Mouse (Mus musculus) midbrain, postnatal 0 days (tissue): ENCODE results near the gene Tomm40l. TPM values are rescaled to one million over a fixed set of nuclear protein-coding genes. Genes with fewer than 3 reads are reported as not detected.

Experiments
- ATAC-seq: fragments of 200-750 bp; cut with Nextera tagmentation; 2 replicates; pipeline ENCODE4 v1.8.0; 2017; ENCODE audit warnings: moderate number of reproducible peaks, mild to moderate bottlenecking, moderate TSS enrichment, moderate library complexity; ENCODE audit not compliant: low FRiP score
- DNase-seq: peaks from one replicate; pipeline ENCODE4 v3.0.0-alpha.2; 2015; ENCODE audit warnings: low spot score
- H3K27ac ChIP-seq: fragments of 300-500 bp; sonication (generic); 2 replicates; pipeline ENCODE4 v1.5.1; 2014; ENCODE audit warnings: low read depth, mild to moderate bottlenecking, low read length, mixed read lengths
- H3K27me3 ChIP-seq: fragments of 300-500 bp; sonication (generic); 2 replicates; pipeline ENCODE4 v1.6.1; 2014; ENCODE audit warnings: low read length, control low read depth, mixed read lengths; ENCODE audit not compliant: insufficient read depth
- H3K36me3 ChIP-seq: fragments of 300-500 bp; sonication (generic); 2 replicates; pipeline ENCODE4 v1.6.1; 2014; ENCODE audit warnings: low read length, control low read depth, mixed read lengths; ENCODE audit not compliant: insufficient read depth
- H3K4me1 ChIP-seq: fragments of 300-500 bp; sonication (generic); 2 replicates; pipeline ENCODE4 v1.6.1; 2014; ENCODE audit warnings: mild to moderate bottlenecking, control low read depth, antibody characterized with exemption, low read length, mixed read lengths; ENCODE audit not compliant: insufficient read depth
- H3K4me2 ChIP-seq: fragments of 300-500 bp; sonication (generic); 2 replicates; pipeline ENCODE4 v1.6.1; 2014; ENCODE audit warnings: low read depth, mild to moderate bottlenecking, low read length, mixed read lengths; ENCODE audit not compliant: poor library complexity, severe bottlenecking
- H3K4me3 ChIP-seq: fragments of 300-500 bp; sonication (generic); 2 replicates; pipeline ENCODE4 v1.5.1; 2014; ENCODE audit warnings: low read depth, mild to moderate bottlenecking, low read length, moderate library complexity
- H3K9ac ChIP-seq: fragments of 300-500 bp; sonication (generic); replicated peaks from 2 replicates; pipeline ENCODE4 v1.6.1; 2014; ENCODE audit warnings: mild to moderate bottlenecking, low read length, moderate library complexity, mixed read lengths; ENCODE audit not compliant: poor library complexity, severe bottlenecking
- H3K9me3 ChIP-seq: fragments of 300-500 bp; sonication (generic); 2 replicates; pipeline ENCODE4 v1.6.1; 2016; ENCODE audit warnings: low read length, control low read depth
- CTCF ChIP-seq: IDR thresholded peaks from 2 replicates; pipeline ENCODE4 v1.5.1; 2016; ENCODE audit warnings: antibody characterized with exemption, mild to moderate bottlenecking
- WGBS: fragments of 180-500 bp; shearing (Covaris S2); extraction: QIAGEN DNeasy Blood & Tissue Kit; methylation state at CpG from one replicate; pipeline ENCODE4 v1.1.7; 2014; 5-methylcytosine and 5-hydroxymethylcytosine counted together
- polyA plus RNA-seq: library from polyadenylated mRNA; unstranded; fragments of >200 nt; fragmentation: Nextera tagmentation; extraction: Ambion mirVana; gene quantifications from 2 replicates; pipeline ENCODE4 v1.2.1, GENCODE M21; 2015
- total RNA-seq: library from RNA; depleted of rRNA; stranded (reverse); fragments of >200 nt; gene quantifications from 2 replicates; pipeline ENCODE4 v1.2.3, GENCODE M21; 2014

Gene Tomm40l
- total and polyA plus RNA-seq, 2 experiments from 2014 or later, result 33.9 to 49.8 TPM

GRCm38 (mm10) chr1:171252415-171252814 lies 30.1 kb upstream of the Tomm40l start:
- Histone ChIP-seq H3K4me1 (peaks cover 9% of the 10 kb centered on the region; the same call in 1 of the 2 replicates), H3K4me2 (peak overlapping the region; percentile 57), H3K9me3 (no peaks in the 10 kb centered on the region), H3K27me3 (no peaks in the 10 kb centered on the region), H3K9ac (0 out of 2 replicates have a peak overlapping the region, but pooled peaks have one; percentile 33), H3K4me3 (0 out of 2 replicates have a peak overlapping the region, but pooled peaks have one; percentile 5), H3K27ac (peak overlapping the region; percentile 26; the same call in 1 of the 2 replicates), H3K36me3 (no peaks in the 10 kb centered on the region)
- DNase-seq (peak; percentile 42), ATAC-seq (no peak)
- TF ChIP-seq CTCF, result 0 out of 2 replicates have a peak, but pooled peaks have one; percentile 24
- WGBS, result 48% methylated on average over 17 of the region's 17 CpGs

GRCm38 (mm10) chr1:171251594-171252324 lies 29.4 kb upstream of the Tomm40l start:
- Histone ChIP-seq H3K4me1 (peaks cover 9% of the 10 kb centered on the region; the same call in 1 of the 2 replicates), H3K4me2 (peak overlapping the region; percentile 57), H3K9ac (0 out of 2 replicates have a peak overlapping the region, but pooled peaks have one; percentile 33), H3K36me3 (no peaks in the 10 kb centered on the region), H3K27ac (no peak overlapping the region; the same call in 1 of the 2 replicates), H3K9me3 (no peaks in the 10 kb centered on the region), H3K27me3 (no peaks in the 10 kb centered on the region), H3K4me3 (peak overlapping the region; percentile 31; the same call in 1 of the 2 replicates)
- 7% methylated on average over 13 of the region's 13 CpGs for WGBS
- DNase-seq (peak; percentile 46), ATAC-seq (no peak; the same call in 1 of the 2 replicates)
- no peak for TF ChIP-seq CTCF

GRCm38 (mm10) chr1:171250680-171251593 lies 28.6 kb upstream of the Tomm40l start, which contains the start of gene Ndufs2:
TSS of gene Ndufs2 (minus strand) at chr1:171251388.
- H3K4me1 ChIP-seq, result peaks cover 9% of the 10 kb centered on the region; the same call in 1 of the 2 replicates
- DNase-seq, result peak; percentile 59
- 8% methylated on average over 26 of the region's 26 CpGs for WGBS

DNA sequence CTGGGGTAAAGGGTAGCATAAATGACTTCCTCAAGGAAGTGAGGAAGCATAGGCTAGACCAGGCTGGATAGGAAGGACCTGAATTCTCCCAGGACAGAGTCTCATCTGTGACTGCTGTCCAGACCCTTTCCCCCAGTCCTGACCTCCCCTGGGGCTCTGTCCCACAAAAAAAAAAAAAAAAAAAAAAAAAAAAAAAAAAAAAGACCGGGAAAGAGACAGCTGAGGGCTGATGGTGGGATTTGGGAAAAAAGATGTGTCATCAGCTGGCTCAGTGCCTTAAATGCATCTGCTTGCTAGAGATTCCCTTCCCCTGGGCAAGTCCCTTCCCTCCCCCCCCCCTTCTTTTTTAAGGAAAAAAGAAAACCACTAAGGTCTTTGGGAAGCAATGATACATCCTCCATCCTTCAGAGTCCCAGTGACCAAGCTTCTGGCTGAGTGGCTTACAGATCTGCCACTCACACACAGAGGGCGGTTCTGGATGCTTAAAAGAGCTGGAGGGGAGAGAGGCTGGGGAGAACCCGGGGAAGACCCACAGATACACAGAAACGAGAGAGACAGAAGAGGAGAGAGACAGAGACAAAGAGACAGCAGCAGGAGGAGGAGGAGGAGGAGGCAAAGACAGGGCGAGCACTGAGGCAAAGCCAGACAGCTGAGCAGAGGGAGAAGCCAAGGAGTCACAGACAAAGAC lies 27.7 kb upstream of the Tomm40l start, which contains the start of gene Adamts4:
Adamts4 (plus strand) TSS at position 509 of the 688 bp plus-strand sequence.
- Histone ChIP-seq H3K4me3 (peak within 1 kb of the TSS; percentile 31), H3K4me2 (peak within 1 kb of the TSS; percentile 57), H3K4me1 (peaks cover 9% of the 10 kb centered on the region; the same call in 1 of the 2 replicates), H3K9ac (peak within 1 kb of the TSS; percentile 30), H3K9me3 (no peaks in the 10 kb centered on the region), H3K27me3 (no peaks in the 10 kb centered on the region), H3K27ac (no peak within 1 kb of the TSS), H3K36me3 (no peaks in the 10 kb centered on the region)
- no peak for TF ChIP-seq CTCF
- WGBS, result 3% methylated on average over 4 of the region's 5 CpGs
- DNase-seq, result peak; percentile 70
- no peak for ATAC-seq

More at GRCm38 (mm10) chr1:171250680-171251593, 28.6 kb upstream of the Tomm40l start, which contains the start of gene Ndufs2:
- no peak for TF ChIP-seq CTCF
- Histone ChIP-seq H3K4me3 (peak within 1 kb of the TSS; percentile 31), H3K9ac (peak within 1 kb of the TSS; percentile 33), H3K27ac (peak within 1 kb of the TSS; percentile 26; the same call in 1 of the 2 replicates), H3K9me3 (no peaks in the 10 kb centered on the region), H3K27me3 (no peaks in the 10 kb centered on the region), H3K36me3 (no peaks in the 10 kb centered on the region), H3K4me2 (peak within 1 kb of the TSS; percentile 57)
- peak; percentile 13; the same call in 1 of the 2 replicates for ATAC-seq
